Mouse (Mus musculus) cerebellum, adult 2 months (tissue): Measurements from ENCODE around the gene Gm49325. TPM values are rescaled to one million over a fixed set of nuclear protein-coding genes. Genes with fewer than 3 reads are reported as not detected.
A peak's percentile ranks its signal among the peaks of the same experiment; 100 is the strongest.

ENCODE experiments used
- DNase-seq, 2 experiments: peaks; one replicate each; pipeline ENCODE4 v3.0.0; 2021
- H3K27ac ChIP-seq: fragments of 200-500 bp; 2 replicates; pipeline ENCODE4 v1.5.1; 2012; ENCODE audit warnings: low read length, control low read depth, inconsistent platforms; ENCODE audit not compliant: insufficient read depth
- H3K27me3 ChIP-seq: fragments of 200-500 bp; 2 replicates; pipeline ENCODE4 v1.6.1; 2012; ENCODE audit warnings: inconsistent platforms, mild to moderate bottlenecking, low read length, moderate library complexity; ENCODE audit not compliant: control insufficient read depth, insufficient read depth
- H3K4me1 ChIP-seq: fragments of 200-500 bp; 2 replicates; pipeline ENCODE4 v1.6.1; 2011; ENCODE audit warnings: low read length; ENCODE audit not compliant: control insufficient read depth, insufficient read depth
- H3K4me3 ChIP-seq: fragments of 200-500 bp; replicated peaks from 2 replicates; pipeline ENCODE3; 2011; ENCODE audit warnings: mild to moderate bottlenecking, low read depth, low read length, control low read depth; ENCODE audit not compliant: insufficient read depth
- CTCF ChIP-seq: fragments of 200-500 bp; IDR thresholded peaks from 2 replicates; pipeline ENCODE4 v1.5.1; 2011; ENCODE audit warnings: low read depth, mild to moderate bottlenecking, control low read depth, low read length, moderate library complexity, borderline replicate concordance; ENCODE audit not compliant: insufficient read depth
- POLR2A ChIP-seq: fragments of 200-500 bp; IDR thresholded peaks from 2 replicates; pipeline ENCODE4 v1.6.1; 2011; ENCODE audit warnings: low read length, control low read depth, borderline replicate concordance; ENCODE audit not compliant: insufficient read depth
- WGBS: fragments of 180-500 bp; shearing (Covaris S2); methylation state at CpG from one replicate; pipeline ENCODE4 v1.1.7; 2018; 5-methylcytosine and 5-hydroxymethylcytosine counted together
- polyA plus RNA-seq: library from polyadenylated mRNA; depleted of rRNA; stranded (reverse); fragments of >200 nt; gene quantifications from 2 replicates; pipeline ENCODE4 v1.2.3, GENCODE M21; 2012

Gene Gm49325
- polyA plus RNA-seq, 1 experiment: 37.7 TPM

GRCm38 (mm10) chr10:77569481-77569880, 36.5 kb upstream of the Gm49325 start:
- TF ChIP-seq POLR2A (no peak), CTCF (no peak)
- no peak for DNase-seq
- Histone ChIP-seq H3K4me1 (no peaks in the 10 kb centered on the region), H3K27ac (no peak overlapping the region), H3K4me3 (no peak overlapping the region), H3K27me3 (no peaks in the 10 kb centered on the region)
- 38% methylated on average over 7 of the region's 7 CpGs for WGBS

- H3K27ac ChIP-seq: no peak overlapping the region
- no peak for TF ChIP-seq POLR2A
- no peak for TF ChIP-seq CTCF
- 61% methylated on average over 6 of the region's 6 CpGs for WGBS
Measured at GRCm38 (mm10) chr10:77569973-77570658, 35.9 kb upstream of the Gm49325 start.

GRCm38 (mm10) chr10:77572225-77572624, 33.8 kb upstream of the Gm49325 start:
- no peak for TF ChIP-seq POLR2A
- H3K27me3 ChIP-seq: no peaks in the 10 kb centered on the region
- no peak for DNase-seq
- 26% methylated on average over 3 of the region's 3 CpGs for WGBS
- no peak overlapping the region for H3K4me3 ChIP-seq
- no peaks in the 10 kb centered on the region for H3K4me1 ChIP-seq
- no peak overlapping the region for H3K27ac ChIP-seq

More at GRCm38 (mm10) chr10:77569973-77570658, 35.9 kb upstream of the Gm49325 start:
- Histone ChIP-seq H3K27me3 (no peaks in the 10 kb centered on the region), H3K4me3 (no peak overlapping the region), H3K4me1 (no peaks in the 10 kb centered on the region)
- no peak for DNase-seq

- Histone ChIP-seq H3K27me3 (no peaks in the 10 kb centered on the region), H3K4me3 (no peak overlapping the region), H3K27ac (no peak overlapping the region), H3K4me1 (no peaks in the 10 kb centered on the region)
- no peak for DNase-seq
- WGBS: 71% methylated on average over 1 of the region's 1 CpGs
- no peak for TF ChIP-seq CTCF
- TF ChIP-seq POLR2A: no peak
Measured at GRCm38 (mm10) chr10:77573162-77573561, 32.8 kb upstream of the Gm49325 start.

- no peak for TF ChIP-seq POLR2A
- TF ChIP-seq CTCF: no peak
- Histone ChIP-seq H3K4me3 (no peak overlapping the region), H3K4me1 (peaks cover 4% of the 10 kb centered on the region), H3K27ac (no peak overlapping the region), H3K27me3 (no peaks in the 10 kb centered on the region)
- 66% methylated on average over 10 of the region's 10 CpGs for WGBS
- no peak for DNase-seq
Measured at GRCm38 (mm10) chr10:77580027-77580920, 25.7 kb upstream of the Gm49325 start.

- Histone ChIP-seq H3K27ac (peak overlapping the region; percentile 73), H3K4me3 (peak overlapping the region; percentile 61), H3K4me1 (peaks cover 4% of the 10 kb centered on the region), H3K27me3 (no peaks in the 10 kb centered on the region)
- 8% methylated on average over 8 of the region's 8 CpGs for WGBS
- TF ChIP-seq POLR2A (no peak), CTCF (no peak)
- no peak for DNase-seq
Measured at GRCm38 (mm10) chr10:77581023-77581407, 25.0 kb upstream of the Gm49325 start.

GRCm38 (mm10) chr10:77581408-77582284, 24.4 kb upstream of the Gm49325 start, which contains the start of gene Pttg1ip:
TSS of gene Pttg1ip (plus strand) at chr10:77581720.
- WGBS: under 1% methylated on average over 64 of the region's 64 CpGs
- H3K4me3 ChIP-seq: peak within 1 kb of the TSS; percentile 69
- H3K27ac ChIP-seq: peak within 1 kb of the TSS; percentile 73
- H3K27me3 ChIP-seq: no peaks in the 10 kb centered on the region
- H3K4me1 ChIP-seq: peaks cover 8% of the 10 kb centered on the region
- TF ChIP-seq POLR2A: peak; percentile 95
- TF ChIP-seq CTCF: no peak
- DNase-seq: peak; percentile 94 to 97
